Mouse (Mus musculus) forebrain, embryonic 16.5 days (tissue): ENCODE measurements around the gene Hpgds. TPM values are rescaled to one million over a fixed set of nuclear protein-coding genes. Genes with fewer than 3 reads are reported as not detected.

Experiments
- ATAC-seq: fragments of 200-750 bp; cut with Nextera tagmentation; 2 replicates; pipeline ENCODE4 v1.8.0; 2017; ENCODE audit warnings: mild to moderate bottlenecking, moderate library complexity
- H3K27ac ChIP-seq: fragments of 300-500 bp; sonication (generic); 2 replicates; pipeline ENCODE4 v1.5.1; 2014; ENCODE audit warnings: low read length, control low read depth
- H3K27me3 ChIP-seq: fragments of 300-500 bp; sonication (generic); replicated peaks from 2 replicates; pipeline ENCODE4 v1.6.1; 2014; ENCODE audit warnings: low read length; ENCODE audit not compliant: control insufficient read depth, insufficient read depth
- H3K36me3 ChIP-seq: fragments of 300-500 bp; sonication (generic); 2 replicates; pipeline ENCODE4 v1.6.1; 2014; ENCODE audit not compliant: control insufficient read depth, insufficient read depth
- H3K4me1 ChIP-seq: fragments of 300-500 bp; sonication (generic); replicated peaks from 2 replicates; pipeline ENCODE4 v1.6.1; 2014; ENCODE audit warnings: low read length; ENCODE audit not compliant: control insufficient read depth, insufficient read depth
- H3K4me2 ChIP-seq: fragments of 300-500 bp; sonication (generic); 2 replicates; pipeline ENCODE4 v1.6.1; 2014; ENCODE audit warnings: mild to moderate bottlenecking, low read length, control low read depth
- H3K4me3 ChIP-seq: fragments of 300-500 bp; sonication (generic); replicated peaks from 2 replicates; pipeline ENCODE4 v1.5.1; 2014; ENCODE audit warnings: mild to moderate bottlenecking, low read length, control low read depth
- H3K9ac ChIP-seq: fragments of 300-500 bp; sonication (generic); replicated peaks from 2 replicates; pipeline ENCODE4 v1.6.1; 2014; ENCODE audit warnings: low read depth, low read length, control low read depth
- H3K9me3 ChIP-seq: fragments of 300-500 bp; sonication (generic); 2 replicates; pipeline ENCODE4 v1.6.1; 2016; ENCODE audit warnings: low read length; ENCODE audit not compliant: control insufficient read depth
- WGBS: fragments of 180-500 bp; shearing (Covaris S2); extraction: QIAGEN DNeasy Blood & Tissue Kit; methylation state at CpG from one replicate; pipeline ENCODE4 v1.1.7; 2014; 5-methylcytosine and 5-hydroxymethylcytosine counted together
- polyA plus RNA-seq: library from polyadenylated mRNA; unstranded; fragments of >200 nt; fragmentation: Nextera tagmentation; extraction: Ambion mirVana; gene quantifications from 2 replicates; pipeline ENCODE4 v1.2.1, GENCODE M21; 2015

Gene Hpgds
- polyA plus RNA-seq, 1 experiment from 2014 or later: 2.7 TPM

DNA sequence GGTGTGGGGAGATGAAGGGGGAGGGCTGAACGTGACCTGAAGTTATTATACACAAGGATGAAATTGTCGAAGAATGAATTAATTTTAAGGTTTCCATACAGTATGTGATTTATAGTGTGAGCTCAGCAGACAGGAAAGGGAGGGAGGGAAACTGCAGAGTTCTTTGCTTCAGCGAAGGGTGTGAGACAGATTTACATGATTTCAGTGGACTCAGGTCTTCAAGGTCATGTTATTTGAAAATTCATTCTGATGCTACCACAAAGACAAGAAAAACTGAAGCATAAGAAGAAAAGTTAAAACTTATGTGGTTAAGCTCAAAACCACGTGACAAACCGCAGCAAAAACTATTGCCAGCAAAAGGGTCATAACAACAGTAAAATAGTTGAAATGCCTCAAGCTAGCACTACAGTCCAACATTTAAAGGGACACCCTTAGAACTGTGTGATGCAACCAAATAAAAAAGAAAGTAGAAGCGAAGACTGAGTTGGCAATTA, 3.9 kb downstream of the Hpgds start:
- 0 out of 2 replicates have a peak, but pooled peaks have one; percentile 13 for ATAC-seq
- 52% methylated on average over 6 of the region's 6 CpGs for WGBS
- Histone ChIP-seq H3K27me3 (no peaks in the 10 kb centered on the region), H3K4me1 (peaks cover 16% of the 10 kb centered on the region), H3K9me3 (no peaks in the 10 kb centered on the region), H3K4me3 (no peak overlapping the region), H3K9ac (no peak overlapping the region), H3K27ac (no peak overlapping the region), H3K36me3 (no peaks in the 10 kb centered on the region), H3K4me2 (no peak overlapping the region)

DNA sequence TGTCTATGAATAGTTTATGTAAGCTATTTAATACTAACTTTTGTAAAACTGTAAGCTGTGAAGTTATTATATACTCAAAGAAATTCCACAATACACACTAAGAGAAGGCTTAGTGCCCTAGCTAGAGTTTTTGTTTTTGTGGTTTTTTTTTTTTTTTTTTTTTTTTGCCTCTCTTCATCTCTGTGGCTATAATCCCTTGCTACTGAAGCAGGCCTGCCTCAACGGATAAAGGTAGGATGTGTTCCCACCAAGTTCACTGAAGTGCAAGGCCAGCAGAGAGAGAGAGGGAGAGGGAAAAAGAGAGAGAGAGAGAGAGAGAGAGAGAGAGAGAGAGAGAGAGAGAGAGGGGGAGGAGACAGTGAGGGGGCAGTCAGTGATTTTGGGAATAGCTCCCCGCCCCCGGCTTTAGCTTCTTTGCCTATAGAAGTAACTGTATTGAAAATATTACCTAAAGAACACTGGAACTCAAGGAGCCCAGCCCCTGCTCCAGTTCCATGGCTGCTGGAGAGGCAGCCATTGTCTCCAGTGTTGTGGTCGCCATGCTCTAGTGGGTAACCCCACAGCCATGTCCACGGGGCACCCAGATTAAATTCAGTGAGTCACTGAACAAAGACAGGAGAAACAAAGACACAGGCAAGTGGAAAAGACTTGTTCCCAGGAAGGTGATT, 4.5 kb downstream of the Hpgds start:
- Histone ChIP-seq H3K27me3 (no peaks in the 10 kb centered on the region), H3K36me3 (no peaks in the 10 kb centered on the region), H3K9ac (no peak overlapping the region), H3K4me1 (peaks cover 16% of the 10 kb centered on the region), H3K9me3 (no peaks in the 10 kb centered on the region), H3K27ac (no peak overlapping the region), H3K4me3 (no peak overlapping the region), H3K4me2 (no peak overlapping the region)
- 0 out of 2 replicates have a peak, but pooled peaks have one; percentile 23 for ATAC-seq
- WGBS: 22% methylated on average over 5 of the region's 5 CpGs

DNA sequence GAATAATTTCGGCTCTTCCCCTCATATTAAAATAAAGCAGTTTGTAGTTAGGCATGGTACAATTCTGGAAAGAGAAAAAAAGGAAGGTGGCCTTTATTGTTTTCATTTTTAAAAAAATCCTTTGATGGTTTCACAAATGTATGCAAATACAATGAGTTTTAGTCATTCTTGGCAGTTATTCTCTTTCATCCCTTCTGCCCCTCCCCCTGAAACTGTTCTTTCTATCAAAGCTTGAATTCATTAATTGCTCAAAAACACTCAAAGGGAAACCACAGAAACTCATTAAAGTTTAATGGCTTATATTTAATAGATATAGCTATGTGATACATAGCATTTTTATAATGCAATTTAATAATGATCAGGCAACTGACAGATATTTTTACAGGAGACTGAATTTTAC, 6.5 kb downstream of the Hpgds start:
- Histone ChIP-seq H3K4me1 (peaks cover 11% of the 10 kb centered on the region), H3K4me2 (no peak overlapping the region), H3K27me3 (no peaks in the 10 kb centered on the region), H3K9me3 (no peaks in the 10 kb centered on the region), H3K9ac (no peak overlapping the region), H3K27ac (no peak overlapping the region), H3K4me3 (no peak overlapping the region), H3K36me3 (no peaks in the 10 kb centered on the region)
- WGBS: 24% methylated on average over 1 of the region's 1 CpGs
- peak; percentile 58; the same call in 1 of the 2 replicates for ATAC-seq

DNA sequence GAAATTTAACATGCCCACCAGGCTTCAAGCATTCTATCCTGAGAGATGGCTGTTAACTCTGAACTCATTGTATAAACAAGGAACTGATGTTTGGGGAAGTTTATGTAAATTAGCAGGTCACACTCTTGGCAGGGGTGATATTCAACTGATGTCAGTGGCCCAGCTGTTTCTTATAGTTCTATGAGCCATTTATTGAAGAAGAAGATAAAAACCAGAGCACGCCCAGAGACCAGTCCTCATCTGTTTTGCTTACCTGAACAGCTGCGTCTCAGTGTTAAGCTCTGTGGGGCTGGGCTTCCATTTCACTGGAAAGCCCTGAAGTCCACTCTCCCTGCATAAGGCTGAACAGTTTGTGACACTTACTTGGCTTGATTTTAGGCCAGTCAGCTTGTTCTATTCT, 6.9 kb downstream of the Hpgds start:
- H3K4me3 ChIP-seq: no peak overlapping the region
- ATAC-seq: peak; percentile 79
- peaks cover 11% of the 10 kb centered on the region for H3K4me1 ChIP-seq
- H3K9ac ChIP-seq: no peak overlapping the region
- H3K4me2 ChIP-seq: no peak overlapping the region
- WGBS: 17% methylated on average over 2 of the region's 2 CpGs
- no peaks in the 10 kb centered on the region for H3K27me3 ChIP-seq
- no peaks in the 10 kb centered on the region for H3K9me3 ChIP-seq
- peak overlapping the region; percentile 56; the same call in 1 of the 2 replicates for H3K27ac ChIP-seq
- H3K36me3 ChIP-seq: no peaks in the 10 kb centered on the region

DNA sequence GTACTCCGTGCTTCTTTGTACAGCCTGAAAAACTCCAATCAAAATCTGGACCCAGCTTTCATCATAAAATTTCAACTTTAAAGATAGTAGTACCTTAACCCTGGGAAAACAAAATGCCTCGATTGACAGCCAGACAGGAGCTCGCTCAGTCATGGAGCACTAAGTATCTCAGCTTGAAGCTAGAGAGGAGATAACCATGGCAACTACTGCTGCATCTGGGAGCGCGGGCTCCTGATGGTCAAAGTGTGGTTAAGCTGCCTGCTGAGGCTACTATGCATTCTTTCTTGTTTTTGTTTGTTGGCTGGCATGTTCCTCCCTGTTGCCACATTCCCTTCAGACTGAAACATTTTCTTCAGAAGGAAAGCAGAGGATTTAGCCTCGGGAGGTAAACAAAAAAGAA, 12.3 kb downstream of the Hpgds start:
- Histone ChIP-seq H3K9ac (no peak overlapping the region), H3K4me2 (no peak overlapping the region), H3K4me3 (no peak overlapping the region), H3K36me3 (no peaks in the 10 kb centered on the region), H3K9me3 (no peaks in the 10 kb centered on the region), H3K4me1 (peaks cover 2% of the 10 kb centered on the region), H3K27ac (no peak overlapping the region), H3K27me3 (no peaks in the 10 kb centered on the region)
- WGBS: 32% methylated on average over 6 of the region's 6 CpGs
- peak; percentile 61; the same call in 1 of the 2 replicates for ATAC-seq

DNA sequence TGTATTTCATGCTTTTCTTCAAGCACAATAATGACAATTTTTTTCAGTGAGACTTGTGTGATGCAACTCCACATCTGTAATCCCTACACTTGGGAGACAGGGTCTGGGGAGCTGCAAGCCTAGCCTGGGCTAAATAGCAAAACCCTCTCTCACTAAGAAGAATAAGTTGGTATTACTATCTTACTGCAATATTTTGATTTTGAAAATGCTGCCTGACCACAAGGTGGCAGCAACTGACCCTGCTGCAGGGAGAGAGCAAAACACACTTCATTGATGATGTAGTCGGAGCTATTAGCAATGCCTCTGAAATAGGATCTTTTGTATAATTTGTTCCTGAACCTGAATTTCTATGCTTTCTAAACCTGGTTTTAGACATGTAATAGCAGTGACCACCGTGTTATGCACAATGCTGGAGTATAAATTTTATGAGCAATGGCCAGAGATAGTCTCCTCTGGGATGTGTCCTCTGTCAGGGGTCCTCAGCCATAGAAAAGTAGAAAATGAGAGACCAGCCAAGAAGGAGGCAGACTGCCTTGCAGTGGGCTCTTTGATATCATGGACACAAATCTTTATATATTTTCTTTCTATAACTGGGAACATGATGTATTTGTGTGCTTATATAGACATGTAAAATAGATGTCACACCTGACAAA, 18.5 kb downstream of the Hpgds start:
- no peaks in the 10 kb centered on the region for H3K4me1 ChIP-seq
- H3K27me3 ChIP-seq: no peaks in the 10 kb centered on the region
- no peaks in the 10 kb centered on the region for H3K36me3 ChIP-seq
- H3K27ac ChIP-seq: no peak overlapping the region
- ATAC-seq: peak; percentile 60
- H3K4me2 ChIP-seq: no peak overlapping the region
- no peaks in the 10 kb centered on the region for H3K9me3 ChIP-seq
- H3K9ac ChIP-seq: no peak overlapping the region
- 8% methylated on average over 2 of the region's 2 CpGs for WGBS
- no peak overlapping the region for H3K4me3 ChIP-seq

DNA sequence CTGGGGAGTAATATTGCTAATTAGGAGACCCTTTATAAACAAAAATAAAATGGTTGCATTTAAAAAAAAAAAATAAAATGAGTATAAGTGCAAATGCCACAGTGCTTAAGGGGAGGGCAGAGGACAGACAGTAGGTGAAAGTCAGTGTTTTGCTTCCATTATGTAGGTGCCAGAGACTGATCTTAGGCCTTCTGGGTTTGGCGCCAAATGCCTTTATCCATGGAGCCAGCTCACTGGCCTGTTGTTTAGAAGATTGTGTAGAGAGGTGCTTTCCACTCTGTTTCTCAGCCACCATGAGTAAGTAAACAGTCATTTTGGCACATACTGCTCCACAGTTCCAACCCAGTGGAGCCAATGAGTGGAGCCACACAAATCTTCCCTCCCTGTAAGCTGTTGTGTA, 27.2 kb downstream of the Hpgds start:
- H3K9me3 ChIP-seq: no peaks in the 10 kb centered on the region
- no peaks in the 10 kb centered on the region for H3K4me1 ChIP-seq
- no peaks in the 10 kb centered on the region for H3K27me3 ChIP-seq
- no peak overlapping the region for H3K9ac ChIP-seq
- H3K36me3 ChIP-seq: peaks cover 23% of the 10 kb centered on the region
- 78% methylated on average over 1 of the region's 1 CpGs for WGBS
- ATAC-seq: peak; percentile 47; the same call in 1 of the 2 replicates
- H3K4me3 ChIP-seq: no peak overlapping the region
- no peak overlapping the region for H3K4me2 ChIP-seq
- H3K27ac ChIP-seq: no peak overlapping the region

DNA sequence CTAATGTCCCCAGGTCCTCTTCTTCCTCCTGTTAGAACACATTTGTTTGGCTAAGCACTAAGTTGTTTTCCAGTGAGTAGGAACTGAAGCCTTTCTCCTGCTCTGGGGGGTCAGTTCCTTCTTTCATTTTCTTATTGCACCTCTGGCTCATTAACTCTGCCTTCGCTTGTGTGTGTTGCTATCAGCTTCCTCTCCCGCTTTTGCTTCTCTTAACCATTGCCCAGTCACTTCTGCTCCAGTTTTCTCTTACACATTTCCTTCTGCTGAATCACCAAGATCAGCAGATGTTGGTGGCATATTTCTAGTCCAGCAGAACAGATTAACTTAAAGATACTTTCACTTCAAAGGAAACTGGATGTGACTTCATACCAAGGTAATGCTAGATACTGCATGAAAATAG, 29.8 kb downstream of the Hpgds start:
- no peak overlapping the region for H3K4me3 ChIP-seq
- no peaks in the 10 kb centered on the region for H3K27me3 ChIP-seq
- no peaks in the 10 kb centered on the region for H3K9me3 ChIP-seq
- peaks cover 28% of the 10 kb centered on the region for H3K36me3 ChIP-seq
- no peak overlapping the region for H3K9ac ChIP-seq
- no peak overlapping the region for H3K4me2 ChIP-seq
- no peak for ATAC-seq
- no peaks in the 10 kb centered on the region for H3K4me1 ChIP-seq
- H3K27ac ChIP-seq: no peak overlapping the region
- 88% methylated on average over 2 of the region's 2 CpGs for whole genome bisulfite sequencing

DNA sequence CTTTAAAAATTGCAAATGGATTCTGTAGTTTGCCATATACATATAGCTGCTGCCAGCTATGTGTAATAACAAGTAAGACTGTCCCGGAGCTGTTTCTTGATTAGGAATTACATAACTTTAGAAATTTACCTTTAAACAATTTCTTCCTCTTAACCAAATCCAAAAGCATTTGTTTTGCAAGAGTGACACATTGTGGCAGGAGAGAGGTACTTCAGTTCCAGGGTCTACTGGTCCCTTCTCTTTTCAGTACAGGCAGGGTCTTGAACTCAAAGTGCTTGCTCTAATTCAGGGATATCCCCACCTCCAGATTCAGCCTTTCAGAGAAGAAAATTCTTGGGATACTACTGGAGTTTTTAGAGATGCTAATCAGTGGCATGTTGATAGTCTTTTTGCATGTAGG, 65.6 kb downstream of the Hpgds start:
- H3K36me3 ChIP-seq: peaks cover 15% of the 10 kb centered on the region
- ATAC-seq: peak; percentile 36; the same call in 1 of the 2 replicates
- 96% methylated on average over 1 of the region's 1 CpGs for WGBS

More for the DNA sequence above, 65.6 kb downstream of the Hpgds start:
- Histone ChIP-seq H3K27me3 (no peaks in the 10 kb centered on the region), H3K4me1 (peaks cover 3% of the 10 kb centered on the region; the same call in 1 of the 2 replicates), H3K4me2 (no peak overlapping the region), H3K9ac (no peak overlapping the region), H3K9me3 (no peaks in the 10 kb centered on the region), H3K4me3 (no peak overlapping the region), H3K27ac (no peak overlapping the region)
